Mouse (Mus musculus): ENCODE measurements at regions not wholly inside any gene's neighbourhood (a gene's known extent, or its start where the extent isn't known, plus 50 kb on each side); places are given as distances from the start of the nearest gene placed in this dataset.
"Not testable (repeated sequence)": the region's sequence is repeated elsewhere in the genome, so short reads cannot be mapped to it uniquely, and the experiment has no call there.

DNA sequence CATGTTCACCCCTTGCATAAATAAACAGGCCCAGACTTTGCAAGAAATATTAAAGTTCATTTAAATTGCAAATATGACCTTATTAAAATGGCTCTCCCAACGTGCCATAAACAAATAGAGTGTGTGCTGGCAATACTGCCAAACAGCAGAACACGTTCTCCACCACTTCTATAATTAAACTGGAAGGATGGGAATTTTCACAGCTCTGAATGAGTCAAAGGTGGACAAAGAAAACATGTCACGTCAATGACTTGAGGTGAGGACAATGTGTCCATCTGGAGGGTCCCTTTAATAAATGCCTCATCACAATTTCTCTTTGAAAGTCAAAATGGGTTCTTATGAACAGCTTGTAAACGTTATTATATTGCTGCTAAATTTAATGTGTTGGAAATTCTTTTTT lies 114.8 kb downstream of the Galc start:
- intact Hi-C loops (cut with DNase I), result no loop called here
- no peak for DNase-seq

DNA sequence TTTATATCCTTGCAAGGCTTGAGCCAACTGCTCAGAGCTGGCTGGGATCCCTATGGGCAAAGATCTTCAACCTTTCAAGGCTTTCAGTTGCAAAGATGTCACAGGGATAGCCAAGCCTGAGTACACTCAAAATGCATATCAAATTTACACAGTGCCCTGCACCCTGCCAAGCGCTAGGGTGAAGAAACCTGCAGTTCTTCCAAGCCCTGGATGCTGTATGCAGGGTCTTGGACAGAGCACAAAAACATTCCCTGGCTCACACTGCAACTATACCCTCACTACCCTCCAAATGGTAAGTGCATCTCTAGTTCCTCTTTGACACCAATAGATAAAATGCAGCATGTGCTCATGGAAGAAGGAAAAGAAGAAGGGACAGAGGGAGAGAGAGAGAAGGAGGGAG lies 116.1 kb downstream of the Galc start:
- intact Hi-C loops (cut with DNase I), result no loop called here
- DNase-seq, result no peak

DNA sequence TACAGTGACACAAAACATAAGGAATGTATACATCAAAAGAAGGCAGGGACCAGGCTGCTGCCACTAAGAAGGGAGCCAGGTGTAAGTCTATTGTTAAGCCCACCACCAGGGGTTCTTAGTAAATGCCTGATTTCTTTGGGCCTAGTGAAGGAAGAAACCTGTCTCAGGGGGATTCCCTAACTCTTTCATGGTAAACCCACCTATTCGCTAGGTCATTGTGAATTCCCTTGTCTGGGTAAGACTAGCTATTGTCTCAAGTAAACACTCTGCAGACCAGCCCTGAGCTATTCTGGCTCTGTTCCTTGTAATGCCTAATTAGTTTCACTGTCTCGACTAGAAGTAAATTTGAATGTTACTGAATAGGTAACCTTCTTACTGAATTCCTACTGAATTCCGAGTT lies 119.4 kb downstream of the Galc start:
- intact Hi-C loops (cut with DNase I); DNase-seq: not testable (repeated sequence)

DNA sequence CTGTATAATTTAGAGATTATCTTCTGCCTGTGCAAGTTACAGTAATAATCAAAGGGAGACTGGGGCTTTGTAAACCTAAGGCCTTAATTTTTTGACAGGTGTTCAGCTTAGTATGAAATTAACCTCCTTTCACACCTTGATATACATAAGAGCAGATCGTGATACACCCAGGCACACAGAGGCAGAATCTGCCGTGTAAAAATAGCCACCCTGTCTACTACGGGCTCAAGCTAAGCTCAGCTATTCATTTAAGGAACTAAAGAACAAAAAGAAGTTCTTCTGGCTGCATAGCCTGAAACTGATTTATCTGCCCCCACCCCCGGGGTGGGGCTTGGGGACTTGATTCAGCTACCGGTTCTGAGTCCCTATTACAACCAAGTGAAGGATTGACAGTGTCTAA lies 128.0 kb downstream of the Galc start:
- intact Hi-C loops (cut with DNase I), result no loop called here
- DNase-seq, result no peak

DNA sequence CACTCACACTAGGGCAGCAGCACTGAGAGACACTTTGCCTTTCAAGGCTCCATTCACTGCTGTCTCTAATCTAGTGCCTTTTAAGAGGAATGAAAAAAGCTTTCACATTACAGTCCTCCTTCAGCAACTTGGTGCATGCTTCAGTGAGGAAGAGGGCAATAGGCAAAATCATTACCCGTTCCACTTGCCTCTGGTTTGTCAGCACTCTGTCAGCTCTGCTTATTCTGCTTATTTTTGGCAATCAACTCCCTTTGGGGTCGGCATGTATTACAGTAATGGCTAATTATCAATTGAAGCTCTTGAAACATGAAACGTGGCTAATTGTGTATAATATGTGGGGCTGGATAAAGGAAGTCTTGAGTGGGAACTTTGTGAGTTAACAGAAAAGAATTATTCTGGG lies 135.7 kb downstream of the Galc start:
- intact Hi-C loops (cut with DNase I), result no loop called here
- DNase-seq, result no peak

DNA sequence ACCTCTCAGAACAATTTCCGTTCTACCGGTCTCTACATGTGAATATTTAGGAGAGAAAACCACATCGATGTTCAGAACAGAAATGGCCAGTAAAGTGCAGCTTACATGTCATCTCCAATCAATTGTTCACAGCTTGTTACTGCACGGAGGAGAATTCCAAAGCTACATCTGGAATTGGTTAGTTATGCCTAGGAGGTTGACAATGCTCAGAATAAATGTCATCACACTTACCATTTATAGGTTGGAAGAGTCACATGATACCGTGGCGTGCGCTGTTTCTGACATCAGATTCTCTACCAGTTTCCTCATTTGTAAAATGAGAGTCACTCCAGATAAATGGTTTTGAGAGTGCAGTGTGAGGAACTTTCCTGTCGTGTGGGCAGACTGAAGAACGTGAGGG lies 151.2 kb downstream of the Galc start:
- DNase-seq, result no peak
- intact Hi-C loops (cut with DNase I), result no loop called here

DNA sequence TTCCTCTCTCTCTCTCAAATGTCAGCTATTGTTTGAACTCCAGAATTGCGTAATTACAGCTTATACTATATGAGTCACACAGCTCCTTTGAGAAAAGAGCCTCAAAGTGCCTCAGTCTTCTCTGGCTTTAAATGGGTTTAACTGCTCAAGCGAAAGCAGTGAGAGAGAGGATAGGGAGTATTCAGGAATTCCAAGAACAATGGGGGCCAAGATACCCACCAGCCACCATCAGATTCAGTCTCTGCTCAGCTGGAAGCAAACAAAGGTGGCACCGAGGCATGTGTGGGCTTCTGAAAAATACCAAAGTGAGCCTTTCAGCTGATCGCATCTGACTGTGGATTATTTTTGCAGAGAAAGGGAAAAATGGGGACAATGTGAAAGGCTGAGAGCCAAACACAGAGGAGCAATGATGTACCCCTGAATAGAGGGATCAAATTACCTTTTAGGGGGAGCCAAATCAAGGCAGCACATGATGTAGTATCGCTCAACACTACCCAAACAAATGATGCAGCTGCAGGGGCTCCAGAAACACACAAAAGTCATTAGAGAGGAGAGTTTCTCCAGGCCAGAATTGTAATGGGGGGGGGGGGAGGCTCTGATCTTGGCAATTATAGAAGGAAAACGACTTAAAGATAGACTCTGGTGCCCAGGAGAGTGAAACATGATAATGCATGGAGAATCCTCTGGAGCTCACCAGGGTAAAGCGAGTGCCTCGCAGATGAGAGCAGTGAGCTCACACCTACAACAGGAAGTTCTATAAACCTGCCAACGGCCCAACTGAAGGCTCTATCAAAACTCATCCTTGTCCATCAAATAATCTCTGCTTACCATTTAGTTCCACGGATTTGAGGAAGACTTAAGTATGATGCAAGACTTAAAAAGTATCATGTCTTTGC lies 152.2 kb downstream of the Galc start:
- DNase-seq, result no peak
- intact Hi-C loops (cut with DNase I), result no loop called here

DNA sequence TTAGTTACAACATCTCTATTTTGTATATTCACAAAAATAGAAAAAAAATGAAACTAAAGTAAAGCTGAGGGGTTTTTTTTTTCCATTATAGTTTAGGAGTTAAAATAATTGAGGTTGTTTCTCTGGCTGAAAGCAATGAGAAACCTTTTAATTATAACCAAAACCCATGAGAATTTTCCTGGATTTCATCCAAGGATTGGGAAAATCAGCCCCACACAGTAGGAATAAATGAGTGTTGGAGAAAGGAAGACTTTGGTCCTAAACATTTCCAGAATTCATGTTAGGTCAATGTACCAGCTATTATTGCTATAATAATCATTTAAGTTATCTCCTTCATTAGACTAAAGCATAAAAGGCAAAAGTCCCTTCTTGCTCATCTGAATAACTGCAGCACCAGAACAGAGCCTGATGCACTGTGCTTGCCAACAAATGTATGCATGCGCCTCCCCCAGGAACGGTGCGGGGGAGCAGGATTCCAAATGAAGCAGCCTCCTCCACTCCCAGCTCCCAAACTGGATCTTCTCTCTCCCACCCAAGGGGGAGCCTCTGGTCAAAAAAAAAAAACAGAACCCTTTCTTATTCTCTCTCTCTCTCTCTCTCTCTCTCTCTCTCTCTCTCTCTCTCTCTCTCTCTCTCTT lies 153.0 kb downstream of the Galc start:
- no peak for DNase-seq

DNA sequence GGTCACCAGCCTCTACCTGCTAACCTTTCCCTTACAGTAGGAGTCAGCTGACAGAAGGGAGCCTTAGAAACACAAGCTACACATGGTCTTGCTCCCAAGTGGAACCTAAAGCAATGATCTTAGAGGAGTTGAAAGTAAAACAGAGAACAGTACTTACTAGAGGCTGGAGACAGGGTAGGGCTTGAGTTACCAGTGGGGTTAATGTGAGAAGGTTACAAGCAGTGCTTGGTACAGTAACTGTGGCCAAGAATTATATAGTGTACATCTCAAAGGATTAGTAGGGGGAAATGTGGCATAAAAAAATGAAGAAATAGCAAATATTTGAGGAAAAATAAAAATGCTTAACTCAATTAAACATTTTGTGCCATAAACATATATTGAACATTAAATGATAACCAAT lies 153.5 kb downstream of the Galc start:
- intact Hi-C loops (cut with DNase I), result no loop called here
- DNase-seq, result no peak

More for the DNA sequence above, 153.0 kb downstream of the Galc start:
- intact Hi-C loops (cut with DNase I), result no loop called here

DNA sequence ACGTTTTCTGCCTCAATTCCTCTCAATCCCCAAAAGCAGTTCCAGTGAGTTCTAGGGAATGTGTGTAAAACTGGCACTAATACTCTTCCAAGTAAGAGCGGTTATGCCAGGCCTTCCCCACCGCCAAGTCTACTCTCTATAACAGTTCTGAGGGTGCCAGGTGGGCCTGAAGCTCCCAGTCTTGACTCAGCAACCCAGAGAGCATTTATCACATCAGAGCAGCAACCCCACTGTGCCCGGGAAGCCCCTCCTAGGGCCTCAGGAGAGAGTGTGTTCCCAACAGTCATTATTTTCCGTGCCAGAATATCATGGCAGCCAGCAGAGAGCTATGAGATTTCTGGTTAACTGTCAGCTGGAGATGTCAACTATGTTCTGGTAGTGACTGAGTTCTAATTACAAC lies 169.1 kb downstream of the Galc start:
- intact Hi-C loops (cut with DNase I), result no loop called here
- no peak for DNase-seq

DNA sequence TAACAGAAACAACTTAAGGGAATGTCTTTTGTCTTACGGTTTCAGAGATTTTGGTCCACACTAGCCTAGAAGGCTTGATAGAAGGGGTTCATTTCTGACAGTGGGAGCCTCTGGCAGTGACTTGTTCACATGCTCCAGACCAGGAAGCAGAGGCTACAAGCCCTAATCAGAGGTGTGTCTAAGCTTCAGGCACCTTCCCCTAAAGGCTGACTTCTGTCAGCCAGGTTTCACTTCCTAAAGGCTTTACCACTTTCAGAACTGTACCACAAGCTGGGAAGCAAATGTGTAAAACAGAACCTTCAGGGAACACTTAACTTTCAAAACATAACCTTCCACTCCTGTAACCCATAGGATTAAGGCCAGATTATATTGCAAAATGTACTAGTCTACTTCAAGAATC lies 180.9 kb downstream of the Galc start:
- intact Hi-C loops (cut with DNase I), result no loop called here
- DNase-seq, result no peak

DNA sequence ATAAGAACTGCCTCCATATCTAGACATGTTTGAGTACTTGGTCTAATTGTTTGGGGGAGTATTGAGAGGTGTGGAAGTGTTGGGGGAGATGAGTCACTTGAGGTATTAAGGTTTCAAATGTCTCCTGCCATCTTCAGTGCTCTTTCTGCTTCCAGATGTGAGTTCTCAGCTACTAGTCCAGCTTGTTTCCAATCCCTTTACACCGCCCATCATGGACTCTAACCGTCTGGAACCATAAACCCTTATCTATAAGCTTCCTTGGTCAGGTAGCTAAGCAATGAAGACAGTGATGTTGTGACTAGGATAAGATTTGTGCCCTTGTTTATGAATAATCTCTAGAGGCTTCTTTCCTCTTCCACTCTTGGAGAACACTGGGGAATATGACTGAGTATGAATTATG lies 183.7 kb downstream of the Galc start:
- intact Hi-C loops (cut with DNase I), result no loop called here
- DNase-seq, result no peak

DNA sequence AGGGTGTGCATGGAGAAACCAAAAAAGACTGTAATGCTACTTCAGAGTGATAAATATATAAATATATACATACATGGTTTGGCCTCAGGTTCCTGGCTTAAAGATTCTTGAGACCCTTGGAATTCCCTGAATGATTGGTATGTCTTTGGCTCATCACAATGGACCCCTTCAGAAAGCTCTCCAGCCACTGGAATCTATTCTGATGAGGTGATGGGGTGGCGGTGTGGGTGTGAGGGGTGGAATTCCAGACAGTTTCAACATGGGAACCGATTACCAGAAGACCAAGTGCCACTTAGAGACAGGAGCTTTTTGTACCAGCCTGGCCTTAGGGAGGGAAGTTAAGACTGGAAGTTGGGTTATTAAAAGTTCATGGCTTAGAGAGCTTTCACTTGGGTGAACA lies 190.1 kb downstream of the Galc start:
- intact Hi-C loops (cut with DNase I), result no loop called here
- DNase-seq, result no peak

DNA sequence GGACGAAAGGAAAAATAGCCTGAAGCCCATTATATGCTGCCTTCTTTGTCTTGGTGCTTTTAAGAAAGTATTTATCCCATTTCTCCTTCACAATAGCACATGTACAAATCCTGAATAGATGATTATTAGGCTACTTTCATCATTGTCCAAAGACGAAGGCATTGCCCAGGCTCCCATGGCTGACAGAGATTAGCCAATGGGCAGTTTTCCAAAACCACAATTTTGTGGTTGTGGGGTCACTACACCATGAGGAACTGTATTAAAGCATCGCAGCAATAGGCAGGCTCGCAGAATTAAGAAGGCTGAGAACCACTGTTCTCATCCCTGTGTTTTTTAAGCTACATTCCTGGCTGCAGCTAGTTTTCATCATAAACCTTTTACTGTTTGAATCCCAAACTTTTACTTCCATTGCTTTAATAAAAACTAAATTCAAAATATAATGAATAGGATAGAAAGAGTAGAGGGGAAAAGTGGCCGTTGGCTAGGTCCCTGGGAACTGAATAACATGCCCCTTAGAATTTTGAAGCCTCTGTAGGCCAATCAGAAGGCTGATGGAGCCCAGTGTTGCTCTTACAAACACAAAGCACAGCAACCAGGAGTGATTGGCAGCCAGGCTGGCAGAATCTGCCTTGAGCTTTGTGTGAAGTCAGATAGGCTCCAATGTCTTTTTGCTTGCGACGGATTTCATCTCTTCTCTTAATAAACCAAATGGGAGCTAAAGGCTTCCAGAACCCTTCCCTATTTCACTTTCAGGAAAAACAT lies 199.7 kb downstream of the Galc start:
- no peak for DNase-seq

DNA sequence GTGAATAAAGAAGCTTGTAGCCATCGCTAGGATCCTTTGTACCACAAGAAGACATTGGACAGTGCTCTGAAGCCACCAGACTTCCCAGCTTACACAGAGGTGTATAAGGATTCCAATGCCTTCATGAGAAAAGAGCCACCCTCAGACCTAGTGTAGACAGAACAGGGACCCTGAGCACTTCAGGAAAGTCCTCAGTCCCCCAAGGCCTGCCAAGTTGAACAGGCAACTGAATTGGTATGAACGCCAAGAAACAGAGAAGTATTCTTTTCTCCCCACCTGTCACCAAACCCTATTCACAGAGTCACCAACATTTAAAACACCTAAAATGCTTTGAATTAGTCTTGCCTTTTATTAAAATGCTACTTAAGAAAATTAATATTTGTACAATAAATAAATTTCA lies 200.3 kb downstream of the Galc start:
- intact Hi-C loops (cut with DNase I), result no loop called here
- DNase-seq, result no peak

More for the DNA sequence above, 199.7 kb downstream of the Galc start:
- intact Hi-C loops (cut with DNase I), result no loop called here

DNA sequence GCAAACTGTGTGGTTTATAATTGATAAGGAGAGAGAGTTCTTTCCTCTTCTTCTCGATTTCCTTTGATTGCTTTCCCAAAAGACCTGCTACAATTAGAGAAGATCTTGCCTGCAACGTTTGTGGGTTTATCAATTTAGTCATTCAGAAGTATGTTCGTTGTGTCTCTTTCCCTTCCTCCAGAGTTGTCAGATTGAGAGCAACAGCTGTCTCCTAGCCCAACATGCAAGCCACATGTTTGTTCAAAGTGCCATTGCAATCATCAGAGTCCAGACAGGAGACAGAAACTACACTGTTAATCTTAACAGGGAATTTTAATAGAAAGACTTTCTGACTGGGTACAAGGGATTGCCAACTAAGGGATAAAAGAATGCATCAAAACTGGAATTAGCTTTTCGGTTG lies 208.3 kb downstream of the Galc start:
- intact Hi-C loops (cut with DNase I), result no loop called here
- no peak for DNase-seq

DNA sequence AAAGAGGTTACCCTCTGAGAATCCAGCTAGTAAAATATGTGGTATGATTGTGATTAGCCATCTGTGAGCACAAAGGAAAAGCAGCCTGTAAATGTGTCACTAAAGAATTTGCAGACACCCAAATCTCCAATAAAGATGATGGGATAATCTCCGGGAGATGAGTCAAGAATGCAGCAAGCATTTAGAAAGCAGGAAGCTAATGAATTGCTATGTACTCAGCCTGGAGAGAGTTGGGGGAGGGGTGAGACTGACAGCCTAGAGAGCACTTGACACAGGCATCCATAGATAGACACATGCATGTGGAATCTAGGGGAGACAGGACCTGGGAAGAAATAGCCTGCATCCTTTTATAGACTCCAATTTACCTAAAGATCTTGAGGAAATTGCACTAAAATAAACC lies 208.8 kb downstream of the Galc start:
- intact Hi-C loops (cut with DNase I), result no loop called here

DNA sequence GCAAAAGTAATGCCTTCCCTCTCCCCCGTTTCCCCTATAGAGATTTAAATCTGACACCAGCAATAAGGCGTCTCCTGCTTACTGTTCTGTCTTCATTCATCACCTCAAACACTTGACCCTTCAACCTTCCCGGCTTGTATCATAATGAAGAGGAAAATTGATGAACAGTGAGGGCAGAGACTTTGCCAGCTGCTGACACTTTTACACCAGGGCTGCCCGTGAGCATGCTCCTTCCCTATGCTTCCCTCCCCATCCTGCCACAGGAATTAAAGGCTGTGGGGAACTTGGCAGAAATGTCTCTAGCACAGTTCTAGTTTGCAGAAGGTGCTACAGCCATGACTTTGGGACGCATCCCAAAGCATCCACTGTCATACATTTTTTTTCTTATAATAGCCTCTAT lies 209.2 kb downstream of the Galc start:
- DNase-seq, result no peak
- intact Hi-C loops (cut with DNase I), result no loop called here

More for the DNA sequence above, 208.8 kb downstream of the Galc start:
- DNase-seq, result no peak

DNA sequence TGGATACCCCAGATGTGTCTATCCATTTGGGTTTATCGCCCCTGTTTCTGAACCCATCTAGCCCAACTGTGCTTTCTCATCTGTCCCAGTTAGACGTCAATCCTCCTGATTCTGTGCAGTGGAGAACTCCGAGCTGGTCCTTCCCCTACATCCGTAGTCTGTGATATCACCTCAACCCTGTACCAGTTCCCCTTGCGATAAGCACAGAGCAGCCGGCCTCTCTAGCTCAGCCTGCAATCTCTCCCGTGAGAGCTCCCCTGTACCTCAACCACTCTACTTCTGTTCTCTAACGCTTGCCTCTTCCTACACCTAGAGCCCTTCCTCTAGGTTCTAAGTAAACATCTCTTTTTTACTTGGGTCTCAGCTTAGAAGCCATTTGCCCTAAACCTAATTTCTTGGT lies 211.5 kb downstream of the Galc start:
- intact Hi-C loops (cut with DNase I), result no loop called here
- no peak for DNase-seq

DNA sequence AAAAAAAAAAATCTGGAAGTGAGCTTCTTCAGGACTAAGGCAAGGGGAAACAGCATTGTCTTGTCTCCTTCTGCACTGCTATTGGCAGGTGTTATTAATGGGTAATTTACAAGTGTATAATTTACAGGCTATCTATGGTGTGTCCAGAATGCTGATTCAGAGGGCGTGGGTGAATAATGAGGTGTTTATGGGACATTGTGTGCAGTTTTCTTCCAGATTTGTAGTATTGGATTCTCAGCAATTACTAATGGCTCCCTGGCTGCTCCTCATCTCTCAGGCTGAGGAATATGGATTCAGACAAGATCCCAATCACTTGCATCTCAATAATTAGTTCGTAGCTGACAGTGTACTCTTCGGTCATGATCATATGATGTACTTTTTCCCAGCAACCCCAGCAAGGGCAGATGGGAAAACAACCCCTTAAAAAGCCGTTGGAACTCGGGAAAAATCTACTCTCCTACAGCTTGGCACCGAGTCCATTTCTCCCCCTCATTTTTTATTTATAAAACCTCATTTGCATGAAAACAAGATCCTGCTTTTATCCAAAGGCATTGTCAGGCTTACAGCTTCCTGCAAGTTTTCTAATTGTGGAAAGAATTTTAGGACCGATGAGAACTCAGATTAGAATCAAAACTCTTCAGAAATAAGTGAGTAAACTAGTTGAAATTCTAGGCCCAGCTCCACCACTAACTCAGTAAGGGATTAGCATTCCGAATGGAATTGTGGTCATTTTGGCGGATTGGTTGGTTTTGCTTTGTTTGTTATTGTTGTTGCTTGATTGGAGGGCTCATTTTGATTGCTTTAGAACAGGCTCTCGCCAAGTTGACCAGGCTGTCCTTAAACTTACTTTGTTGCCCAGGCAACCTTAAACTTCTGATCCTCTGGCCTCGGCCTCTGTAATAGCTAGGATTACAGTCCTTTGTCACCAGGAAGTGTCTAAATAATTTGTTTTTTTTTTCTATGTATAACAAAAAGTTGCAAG lies 212.5 kb downstream of the Galc start:
- DNase-seq, result no peak
- intact Hi-C loops (cut with DNase I), result no loop called here
